Mouse (Mus musculus): Measurements from ENCODE around the gene Parva. TPM values are rescaled to one million over a fixed set of nuclear protein-coding genes. Genes with fewer than 3 reads are reported as not detected.

Gene Parva
- polyA plus RNA-seq, 1 experiment from 2014 or later: 132 TPM

GRCm38 (mm10) chr7:112416058-112416526, 11.2 kb upstream of the Parva start:
- H3K4me2 ChIP-seq (ENCODE audit: low read depth, low read length): peak overlapping the region; percentile 30
- no peaks in the 10 kb centered on the region for H3K27me3 ChIP-seq (ENCODE audit: control insufficient read depth, insufficient read depth, low read length)
- ATAC-seq (ENCODE audit: insufficient read depth, low FRiP score): no peak
- H3K27ac ChIP-seq (ENCODE audit: low read length): peak overlapping the region; percentile 17; the same call in 1 of the 2 replicates
- no peaks in the 10 kb centered on the region for H3K36me3 ChIP-seq (ENCODE audit: control insufficient read depth, insufficient read depth, low read length)
- 18% methylated on average over 14 of the region's 14 CpGs for WGBS
- no peak overlapping the region for H3K4me3 ChIP-seq (replicated peaks; ENCODE audit: low read length)
- no peaks in the 10 kb centered on the region for H3K9me3 ChIP-seq (replicated peaks; ENCODE audit: control insufficient read depth, low read length)
- peaks cover 8% of the 10 kb centered on the region; the same call in 1 of the 2 replicates for H3K4me1 ChIP-seq (ENCODE audit: control insufficient read depth, insufficient read depth, low read length)
- H3K9ac ChIP-seq (ENCODE audit: low read length): peak overlapping the region; percentile 9; the same call in 1 of the 2 replicates

GRCm38 (mm10) chr7:112416730-112417513, 10.4 kb upstream of the Parva start:
- peak; percentile 68; the same call in 1 of the 2 replicates for ATAC-seq (ENCODE audit: insufficient read depth, low FRiP score)
- no peaks in the 10 kb centered on the region for H3K9me3 ChIP-seq (replicated peaks; ENCODE audit: control insufficient read depth, low read length)
- H3K4me3 ChIP-seq (replicated peaks; ENCODE audit: low read length): no peak overlapping the region
- WGBS: 21% methylated on average over 6 of the region's 7 CpGs
- no peak overlapping the region for H3K9ac ChIP-seq (ENCODE audit: low read length)
- no peaks in the 10 kb centered on the region for H3K36me3 ChIP-seq (ENCODE audit: control insufficient read depth, insufficient read depth, low read length)
- peak overlapping the region; percentile 17 for H3K27ac ChIP-seq (ENCODE audit: low read length)
- no peaks in the 10 kb centered on the region for H3K27me3 ChIP-seq (ENCODE audit: control insufficient read depth, insufficient read depth, low read length)
- H3K4me2 ChIP-seq (ENCODE audit: low read depth, low read length): no peak overlapping the region
- peaks cover 8% of the 10 kb centered on the region; the same call in 1 of the 2 replicates for H3K4me1 ChIP-seq (ENCODE audit: control insufficient read depth, insufficient read depth, low read length)

- Histone ChIP-seq H3K9ac (ENCODE audit: low read length) (no peak overlapping the region), H3K4me2 (ENCODE audit: low read depth, low read length) (no peak overlapping the region), H3K36me3 (ENCODE audit: control insufficient read depth, insufficient read depth, low read length) (no peaks in the 10 kb centered on the region), H3K27me3 (ENCODE audit: control insufficient read depth, insufficient read depth, low read length) (no peaks in the 10 kb centered on the region), H3K9me3 (replicated peaks; ENCODE audit: control insufficient read depth, low read length) (no peaks in the 10 kb centered on the region), H3K4me3 (replicated peaks; ENCODE audit: low read length) (no peak overlapping the region), H3K27ac (ENCODE audit: low read length) (peak overlapping the region; percentile 17; the same call in 1 of the 2 replicates), H3K4me1 (ENCODE audit: control insufficient read depth, insufficient read depth, low read length) (peaks cover 8% of the 10 kb centered on the region; the same call in 1 of the 2 replicates)
- 68% methylated on average over 4 of the region's 4 CpGs for WGBS
- no peak for ATAC-seq (ENCODE audit: insufficient read depth, low FRiP score)
Measured at GRCm38 (mm10) chr7:112417598-112417997, 9.7 kb upstream of the Parva start.

DNA sequence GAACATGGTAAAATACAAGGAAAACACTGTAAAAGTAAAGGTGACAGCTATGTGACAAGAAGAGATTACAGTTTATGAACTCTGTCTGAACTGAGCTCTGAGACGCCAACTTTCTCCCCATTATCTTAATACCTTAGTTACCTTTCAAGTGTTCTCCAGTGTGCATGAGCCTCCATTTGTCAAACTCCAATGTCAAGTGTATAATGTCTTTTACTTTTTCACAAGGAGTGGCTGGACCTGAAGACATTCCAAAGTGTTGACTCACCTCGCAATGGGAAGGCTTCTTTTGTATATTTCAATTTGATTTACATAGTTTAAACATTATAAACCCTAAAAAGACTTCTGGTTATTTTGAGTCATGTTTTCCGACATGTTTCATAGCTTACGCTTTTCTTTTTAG, 3.9 kb upstream of the Parva start:
- no peaks in the 10 kb centered on the region for H3K9me3 ChIP-seq (replicated peaks; ENCODE audit: control insufficient read depth, low read length)
- whole genome bisulfite sequencing: 43% methylated on average over 4 of the region's 4 CpGs
- H3K4me3 ChIP-seq (replicated peaks; ENCODE audit: low read length): no peak overlapping the region
- no peaks in the 10 kb centered on the region for H3K36me3 ChIP-seq (ENCODE audit: control insufficient read depth, insufficient read depth, low read length)
- H3K27ac ChIP-seq (ENCODE audit: low read length): 0 out of 2 replicates have a peak overlapping the region, but pooled peaks have one; percentile 54
- no peak overlapping the region for H3K4me2 ChIP-seq (ENCODE audit: low read depth, low read length)
- no peaks in the 10 kb centered on the region for H3K27me3 ChIP-seq (ENCODE audit: control insufficient read depth, insufficient read depth, low read length)
- peaks cover 12% of the 10 kb centered on the region for H3K4me1 ChIP-seq (ENCODE audit: control insufficient read depth, insufficient read depth, low read length)
- ATAC-seq (ENCODE audit: insufficient read depth, low FRiP score): no peak
- no peak overlapping the region for H3K9ac ChIP-seq (ENCODE audit: low read length)

- H3K4me1 ChIP-seq (ENCODE audit: control insufficient read depth, insufficient read depth, low read length): peaks cover 12% of the 10 kb centered on the region
- H3K9ac ChIP-seq (ENCODE audit: low read length): peak overlapping the region; percentile 99
- peak overlapping the region; percentile 89 for H3K4me3 ChIP-seq (replicated peaks; ENCODE audit: low read length)
- no peak for ATAC-seq (ENCODE audit: insufficient read depth, low FRiP score)
- peak overlapping the region; percentile 100 for H3K27ac ChIP-seq (ENCODE audit: low read length)
- no peaks in the 10 kb centered on the region for H3K27me3 ChIP-seq (ENCODE audit: control insufficient read depth, insufficient read depth, low read length)
- peak overlapping the region; percentile 61 for H3K4me2 ChIP-seq (ENCODE audit: low read depth, low read length)
- WGBS: 39% methylated on average over 5 of the region's 5 CpGs
- H3K36me3 ChIP-seq (ENCODE audit: control insufficient read depth, insufficient read depth, low read length): no peaks in the 10 kb centered on the region
- no peaks in the 10 kb centered on the region for H3K9me3 ChIP-seq (replicated peaks; ENCODE audit: control insufficient read depth, low read length)
Measured at GRCm38 (mm10) chr7:112426811-112427210, 494 bp upstream of the Parva start.

GRCm38 (mm10) chr7:112428158-112428535, 842 bp downstream of the Parva start:
- WGBS: under 1% methylated on average over 22 of the region's 22 CpGs
- H3K4me3 ChIP-seq (replicated peaks; ENCODE audit: low read length): peak overlapping the region; percentile 89
- H3K36me3 ChIP-seq (ENCODE audit: control insufficient read depth, insufficient read depth, low read length): no peaks in the 10 kb centered on the region
- H3K4me2 ChIP-seq (ENCODE audit: low read depth, low read length): peak overlapping the region; percentile 61
- H3K9me3 ChIP-seq (replicated peaks; ENCODE audit: control insufficient read depth, low read length): no peaks in the 10 kb centered on the region
- H3K27ac ChIP-seq (ENCODE audit: low read length): peak overlapping the region; percentile 100
- peak; percentile 92 for ATAC-seq (ENCODE audit: insufficient read depth, low FRiP score)
- no peaks in the 10 kb centered on the region for H3K27me3 ChIP-seq (ENCODE audit: control insufficient read depth, insufficient read depth, low read length)
- peak overlapping the region; percentile 99 for H3K9ac ChIP-seq (ENCODE audit: low read length)
- H3K4me1 ChIP-seq (ENCODE audit: control insufficient read depth, insufficient read depth, low read length): peaks cover 12% of the 10 kb centered on the region

- no peak overlapping the region for H3K4me2 ChIP-seq (ENCODE audit: low read depth, low read length)
- H3K4me3 ChIP-seq (replicated peaks; ENCODE audit: low read length): no peak overlapping the region
- peaks cover 7% of the 10 kb centered on the region for H3K36me3 ChIP-seq (ENCODE audit: control insufficient read depth, insufficient read depth, low read length)
- no peaks in the 10 kb centered on the region for H3K27me3 ChIP-seq (ENCODE audit: control insufficient read depth, insufficient read depth, low read length)
- H3K4me1 ChIP-seq (ENCODE audit: control insufficient read depth, insufficient read depth, low read length): peaks cover 27% of the 10 kb centered on the region
- ATAC-seq (ENCODE audit: insufficient read depth, low FRiP score): no peak
- WGBS: 38% methylated on average over 3 of the region's 3 CpGs
- H3K27ac ChIP-seq (ENCODE audit: low read length): no peak overlapping the region
- no peak overlapping the region for H3K9ac ChIP-seq (ENCODE audit: low read length)
- 0 out of 2 replicates have a peak, but pooled peaks cover under 1% of the 10 kb centered on the region for H3K9me3 ChIP-seq (replicated peaks; ENCODE audit: control insufficient read depth, low read length)
Measured at GRCm38 (mm10) chr7:112439846-112440245, 12.5 kb downstream of the Parva start.

GRCm38 (mm10) chr7:112444152-112444984, 17.1 kb downstream of the Parva start:
- H3K4me2 ChIP-seq (ENCODE audit: low read depth, low read length): peak overlapping the region; percentile 41; the same call in 1 of the 2 replicates
- WGBS: 16% methylated on average over 12 of the region's 12 CpGs
- H3K27me3 ChIP-seq (ENCODE audit: control insufficient read depth, insufficient read depth, low read length): no peaks in the 10 kb centered on the region
- H3K4me1 ChIP-seq (ENCODE audit: control insufficient read depth, insufficient read depth, low read length): peaks cover 29% of the 10 kb centered on the region
- H3K9me3 ChIP-seq (replicated peaks; ENCODE audit: control insufficient read depth, low read length): no peaks in the 10 kb centered on the region
- H3K36me3 ChIP-seq (ENCODE audit: control insufficient read depth, insufficient read depth, low read length): no peaks in the 10 kb centered on the region
- H3K4me3 ChIP-seq (replicated peaks; ENCODE audit: low read length): 0 out of 2 replicates have a peak overlapping the region, but pooled peaks have one; percentile 1
- peak overlapping the region; percentile 22; the same call in 1 of the 2 replicates for H3K9ac ChIP-seq (ENCODE audit: low read length)
- peak overlapping the region; percentile 73 for H3K27ac ChIP-seq (ENCODE audit: low read length)
- ATAC-seq (ENCODE audit: insufficient read depth, low FRiP score): peak; percentile 90
